Mouse (Mus musculus): ENCODE measurements around the gene Nit2.

The Nit2 gene

DNA sequence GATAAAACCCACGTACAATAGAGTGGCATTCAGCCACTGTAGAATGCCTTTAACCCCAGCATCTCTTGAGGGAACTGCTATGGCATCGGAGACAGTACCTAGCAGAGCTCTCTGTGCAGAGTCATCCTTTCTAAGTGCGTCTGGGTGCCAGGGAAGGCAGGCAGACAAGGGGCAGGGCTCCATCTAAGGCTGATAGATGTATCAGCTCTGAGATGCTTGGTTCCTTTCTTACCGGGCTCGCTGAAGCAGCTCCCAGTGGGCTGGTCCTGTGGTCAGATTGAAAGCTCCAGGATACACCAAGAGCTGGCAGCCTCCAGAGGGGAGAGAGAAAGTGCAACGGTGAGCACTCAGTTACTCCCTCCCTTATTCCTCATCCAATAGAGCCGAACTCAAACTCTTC is 7.3 kb downstream of the Nit2 start:
- no peak for DNase-seq

DNA sequence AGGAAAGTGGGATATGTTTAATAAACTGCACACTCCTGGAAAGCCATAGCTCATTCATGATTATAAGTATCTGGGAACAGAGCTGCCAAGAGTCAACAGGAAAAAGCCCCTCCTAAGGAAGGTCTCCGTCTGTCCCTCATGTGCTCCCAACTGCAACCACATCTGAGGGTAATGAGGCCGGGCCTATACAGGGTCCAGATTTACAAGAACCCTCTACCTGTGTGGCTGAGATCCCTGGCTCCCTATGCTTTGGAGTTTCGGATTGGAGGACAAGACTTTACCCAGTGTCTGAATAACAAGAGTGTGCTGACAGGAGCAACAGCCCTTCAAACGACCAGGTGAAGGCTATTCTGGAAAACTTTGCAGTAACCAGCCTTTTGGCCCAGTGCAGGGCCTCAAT is 9.4 kb downstream of the Nit2 start:
- no peak for DNase-seq

DNA sequence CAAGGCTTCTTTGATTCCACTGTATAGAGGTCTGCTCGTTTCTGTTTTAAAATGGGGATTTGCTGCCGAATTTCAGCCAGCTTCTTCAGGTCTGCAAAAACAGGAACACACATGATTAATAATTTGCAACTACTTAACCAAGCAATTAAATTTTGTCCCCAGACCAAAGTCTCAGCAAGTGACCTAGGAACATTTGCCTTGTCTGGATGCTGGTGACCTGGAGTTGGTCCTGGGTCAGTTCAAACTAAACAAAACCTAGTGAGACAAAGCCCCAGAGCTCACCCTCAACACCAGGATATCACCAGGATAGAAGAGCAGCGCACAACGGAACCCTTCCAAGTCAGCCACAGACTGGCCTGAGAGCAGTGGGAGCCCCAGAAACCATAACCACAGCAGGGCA is 10.1 kb downstream of the Nit2 start:
- DNase-seq: no peak

DNA sequence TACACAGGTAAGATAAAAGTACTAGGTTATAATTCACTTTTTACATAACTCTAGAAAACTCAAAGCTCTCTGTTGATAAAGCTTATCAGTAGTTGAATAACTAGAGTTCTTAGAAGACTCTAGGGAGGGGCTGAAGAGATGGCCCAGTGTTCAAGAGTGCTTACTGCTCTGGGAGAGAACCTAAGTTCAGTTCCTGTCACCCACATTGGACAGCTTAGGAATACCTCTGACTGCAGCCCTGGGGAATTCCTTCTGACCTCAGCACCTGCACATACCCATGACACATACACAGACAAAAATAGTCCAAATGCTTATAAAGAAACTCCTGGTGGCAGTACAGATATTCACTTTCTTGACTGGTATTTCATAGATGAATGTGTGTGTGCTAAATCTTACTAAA is 11.2 kb downstream of the Nit2 start:
- DNase-seq: no peak

DNA sequence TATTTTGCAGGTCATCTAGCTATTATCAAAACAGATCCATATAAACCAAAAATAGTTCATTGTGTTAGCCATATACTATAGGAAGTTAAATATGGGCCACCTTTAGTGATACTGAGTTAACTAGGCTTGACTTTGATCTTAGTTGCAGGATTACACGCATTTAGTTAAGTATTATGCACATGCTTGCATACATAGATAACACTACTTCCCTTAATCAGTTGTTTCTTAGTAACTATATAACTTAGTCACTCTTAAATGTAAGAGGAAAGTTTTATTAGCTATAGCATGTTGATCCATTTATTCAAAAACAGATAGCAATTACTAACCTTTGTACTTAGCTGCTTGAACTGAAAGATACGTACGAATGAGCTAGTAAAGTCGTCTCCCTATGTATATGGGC is 15.7 kb downstream of the Nit2 start:
- DNase-seq: no peak

DNA sequence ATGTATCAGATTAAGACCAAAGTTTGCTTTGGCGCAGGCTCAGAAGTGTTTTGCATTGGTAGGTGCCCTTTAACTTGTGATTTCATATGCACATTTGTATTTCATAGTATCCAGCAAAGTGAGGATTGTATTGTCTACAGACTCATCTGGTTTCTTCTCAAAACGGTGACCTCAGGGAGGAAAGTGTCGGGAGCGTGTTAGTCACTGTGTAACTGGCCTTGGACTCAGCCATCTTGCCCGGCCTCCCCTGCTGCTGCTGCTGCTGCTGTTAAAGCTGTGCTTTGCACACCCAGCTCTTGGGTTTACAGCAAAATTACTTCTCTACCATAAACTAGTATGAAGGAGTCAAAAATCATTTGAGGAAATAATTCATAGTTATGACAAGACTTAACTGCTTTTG is 22.4 kb downstream of the Nit2 start:
- no peak for DNase-seq

DNA sequence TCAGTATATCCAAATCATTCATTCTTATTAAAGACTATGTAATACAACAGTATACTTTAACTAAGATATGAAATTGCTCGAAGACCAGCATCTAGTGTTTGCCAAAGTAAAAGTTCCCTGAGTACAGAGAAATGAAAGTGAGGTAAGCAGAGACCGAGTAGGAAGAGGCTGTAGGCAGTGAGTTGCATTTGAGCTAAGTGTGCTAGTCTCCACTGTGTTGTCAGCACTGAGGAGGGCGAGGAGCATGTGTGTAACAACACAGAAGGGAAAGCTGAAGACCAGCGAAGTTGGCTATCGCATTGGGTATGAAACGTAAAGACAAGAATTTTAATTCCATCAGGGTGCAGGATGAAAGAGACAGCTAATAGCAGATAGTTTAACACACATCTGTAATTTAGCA is 33.5 kb downstream of the Nit2 start:
- no peak for DNase-seq

DNA sequence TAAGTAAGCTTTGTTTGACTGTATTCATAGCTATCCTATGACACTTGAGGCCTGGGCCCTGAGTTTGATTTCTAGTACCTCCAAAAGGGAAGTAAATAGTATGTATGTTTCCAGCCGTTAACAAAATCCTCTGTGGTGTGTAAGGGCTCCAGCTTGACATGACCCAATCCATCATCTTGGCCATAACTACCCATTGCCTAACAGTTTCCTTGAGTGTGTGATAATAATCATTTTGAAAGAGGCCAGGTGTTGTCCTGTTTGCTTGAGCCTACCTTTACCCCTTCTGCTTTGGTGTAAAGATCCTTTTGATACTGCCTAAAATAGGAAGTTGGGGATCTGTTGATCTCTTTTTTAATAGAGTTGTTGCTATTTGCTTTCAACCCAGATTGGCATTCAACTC is 34.8 kb downstream of the Nit2 start:
- DNase-seq: no peak

DNA sequence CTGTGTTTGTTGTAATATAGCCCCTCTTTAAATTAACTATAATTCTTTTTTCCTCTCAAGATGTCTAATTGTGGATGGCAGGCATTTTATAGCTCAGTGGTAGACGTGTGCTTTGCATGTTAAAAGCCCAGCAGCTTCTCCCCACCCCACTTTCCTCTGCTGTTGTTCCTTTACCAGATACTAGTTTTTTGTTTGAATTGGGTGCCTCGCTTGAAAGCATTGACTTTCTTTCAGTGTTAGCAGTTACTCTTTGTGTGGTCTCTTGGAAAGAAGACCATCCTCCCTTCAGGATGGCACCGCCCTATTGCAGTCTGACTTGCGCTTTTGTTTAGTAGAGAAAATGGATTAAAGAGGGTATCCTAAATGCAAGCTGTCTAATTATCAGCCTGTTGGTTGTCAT is 35.6 kb downstream of the Nit2 start:
- no peak for DNase-seq

DNA sequence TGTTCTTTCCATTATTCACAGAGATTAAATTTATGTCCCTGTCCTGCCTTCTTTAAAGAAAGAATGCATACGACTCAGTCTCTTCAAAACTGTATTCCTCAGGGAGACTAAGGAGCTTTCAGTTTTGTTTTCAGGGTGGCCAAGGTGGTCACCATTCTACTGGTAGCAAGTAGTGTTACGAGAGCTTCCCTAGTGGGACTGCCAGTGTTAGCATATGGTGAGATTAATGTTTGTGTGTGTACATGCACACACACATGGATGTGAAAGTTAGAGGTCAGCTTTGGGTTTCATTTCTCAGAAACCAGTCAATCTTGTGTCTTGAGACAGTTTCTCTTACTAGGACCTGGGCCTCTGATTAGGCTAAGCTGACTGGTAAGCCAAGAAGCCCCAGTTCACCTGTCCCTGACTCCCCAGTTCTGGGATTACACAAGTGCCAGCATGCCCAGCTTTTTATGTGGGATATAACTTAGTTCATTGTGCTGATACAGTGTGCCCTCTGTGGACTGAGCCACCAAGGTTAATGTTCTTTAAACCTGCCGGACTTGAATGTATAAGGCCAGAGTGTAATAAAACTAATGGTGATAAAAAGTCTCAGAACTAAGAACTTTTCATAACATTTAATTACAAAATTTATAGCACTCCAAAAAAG is 36.3 kb downstream of the Nit2 start:
- DNase-seq: no peak

DNA sequence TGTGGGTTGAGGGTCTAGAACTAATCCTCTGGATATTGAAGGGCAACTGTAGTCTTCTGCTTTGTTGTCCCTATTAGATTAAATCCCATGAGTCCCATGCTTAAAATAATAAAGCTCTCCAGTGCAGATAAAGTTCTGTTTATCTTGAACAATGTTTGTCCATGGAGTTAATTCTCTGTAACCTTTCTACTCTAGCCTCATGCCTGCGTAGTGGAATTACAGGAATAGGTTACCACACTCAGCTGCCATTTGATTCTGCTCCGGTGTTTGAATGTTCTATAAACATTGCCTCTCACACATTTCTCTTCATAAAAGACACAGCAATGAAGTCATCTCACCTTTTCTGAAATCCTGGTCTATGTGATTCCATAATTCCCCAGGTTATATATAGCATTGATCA is 39.3 kb downstream of the Nit2 start:
- no peak for DNase-seq

DNA sequence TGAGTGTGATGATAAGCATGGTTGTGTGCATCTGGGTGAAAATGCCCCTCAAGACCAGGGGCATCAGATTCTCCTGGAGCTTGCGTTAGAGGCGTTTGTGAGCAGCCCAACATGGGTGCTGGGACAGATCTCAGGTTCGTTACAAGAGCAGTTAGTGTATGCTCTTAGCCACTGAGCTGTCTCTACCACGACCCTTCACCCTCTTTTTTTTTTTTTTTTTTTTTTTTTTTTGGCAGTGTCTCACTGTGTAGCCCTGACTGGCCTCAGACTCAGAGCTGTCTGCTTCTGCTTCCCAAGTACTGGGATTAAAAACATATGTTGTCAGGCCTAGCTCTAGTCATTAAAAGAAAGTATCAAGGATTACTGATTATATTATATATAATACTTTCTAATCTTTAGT is 40.9 kb downstream of the Nit2 start:
- no peak for DNase-seq

DNA sequence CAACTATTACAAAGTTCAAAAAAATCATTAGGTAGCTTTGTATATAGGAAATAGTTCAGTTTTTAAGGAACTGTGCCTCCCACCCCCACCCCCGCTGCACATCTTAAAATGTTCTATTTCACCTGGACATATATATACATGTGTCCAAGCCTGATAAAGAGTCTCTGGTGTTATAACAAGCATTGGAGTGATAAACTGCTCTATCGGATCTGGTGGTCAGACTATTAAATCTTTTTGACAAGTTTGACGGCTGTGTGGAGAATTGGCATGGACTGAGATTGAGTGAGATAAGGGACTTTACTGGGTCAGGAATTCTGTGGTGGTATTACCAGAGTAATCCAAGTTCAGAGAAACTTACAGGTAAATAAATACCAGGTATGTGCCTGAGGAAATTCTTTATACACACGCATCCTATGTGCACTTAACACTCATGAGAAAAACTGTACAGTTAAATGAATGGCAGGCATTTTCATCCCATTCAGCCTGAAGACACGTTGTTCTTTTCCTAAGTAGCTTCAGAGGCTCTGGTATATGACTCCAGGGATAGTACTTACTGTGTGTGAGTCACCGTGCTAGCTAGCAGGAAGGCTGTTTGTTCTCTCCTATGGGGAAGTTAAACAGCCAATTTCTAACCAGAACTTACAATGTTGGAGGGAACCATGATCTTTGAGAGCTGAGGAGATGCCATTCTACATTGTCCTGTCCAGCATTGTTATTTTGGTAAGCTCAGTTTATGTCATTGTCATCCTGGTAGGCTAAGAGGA is 44.3 kb downstream of the Nit2 start:
- DNase-seq: no peak

DNA sequence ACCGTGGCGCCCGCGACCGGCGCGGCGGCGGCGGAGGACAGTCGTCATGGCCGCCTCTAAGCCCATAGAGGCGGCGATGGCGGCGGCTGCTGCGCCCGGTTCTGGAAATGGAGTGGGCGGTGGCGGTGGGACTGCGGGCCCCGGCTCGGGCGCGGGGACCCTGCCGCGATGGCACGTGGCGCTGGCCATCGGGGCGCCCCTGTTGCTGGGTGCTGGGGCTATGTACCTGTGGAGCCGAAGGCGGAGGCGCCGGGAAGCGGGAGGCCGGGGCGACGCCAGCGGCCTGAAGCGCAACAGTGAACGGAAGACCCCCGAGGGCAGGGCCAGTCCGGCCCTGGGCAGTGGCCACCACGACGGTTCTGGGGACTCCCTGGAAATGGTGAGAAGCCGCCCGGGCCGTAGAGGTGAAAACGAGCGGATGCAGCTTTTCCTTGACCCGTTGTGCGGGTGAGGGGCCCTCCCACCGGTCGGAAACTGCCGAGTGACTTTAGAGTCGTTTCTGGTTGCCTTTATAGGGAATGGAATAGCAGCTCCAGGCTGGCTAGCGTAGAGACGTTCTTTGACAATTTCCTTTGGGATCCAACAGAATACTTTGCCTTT is 45.2 kb downstream of the Nit2 start:
- no peak for DNase-seq

DNA sequence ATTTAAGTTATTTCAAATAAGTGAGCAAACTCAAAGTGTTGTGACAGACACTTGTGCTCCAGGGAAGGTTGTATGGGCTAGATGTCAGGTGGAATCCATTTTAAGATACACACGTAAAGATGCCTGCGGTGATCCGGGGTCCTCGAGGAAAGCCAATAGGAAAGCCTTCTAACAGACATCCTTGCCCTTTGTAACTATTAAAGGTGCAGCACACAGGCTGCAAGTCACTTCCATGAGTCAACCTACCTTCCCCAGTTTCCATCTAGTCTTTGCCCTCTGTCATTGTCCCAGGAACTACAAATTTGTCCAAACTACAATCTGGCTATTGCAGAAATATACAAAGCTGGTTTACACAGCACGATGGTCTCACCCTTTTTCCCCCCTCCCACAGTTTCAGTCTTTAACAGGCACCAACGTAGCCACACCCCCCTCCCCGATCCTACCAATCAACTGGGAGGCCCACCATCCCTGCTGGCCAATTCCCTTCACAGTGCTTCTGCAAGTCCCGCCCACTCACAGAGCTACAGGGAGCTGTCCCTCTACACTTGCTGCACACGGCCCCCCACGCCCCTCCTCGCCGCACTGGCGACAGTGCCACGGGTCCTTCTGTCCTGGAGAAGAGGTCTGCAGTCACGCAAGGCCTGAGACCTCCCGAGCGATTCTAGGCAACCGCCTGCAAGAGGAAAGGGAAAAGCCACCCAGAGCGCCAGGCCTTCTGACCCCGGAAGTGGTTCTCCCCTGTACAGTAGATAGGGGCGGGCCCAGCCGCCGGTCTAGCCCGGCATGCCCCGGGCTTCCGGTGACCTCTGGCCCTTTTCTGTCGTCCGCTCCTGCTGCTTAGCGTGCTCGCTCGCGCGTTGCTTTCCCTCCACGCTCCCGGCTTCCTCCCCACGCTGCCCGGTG is 46.0 kb downstream of the Nit2 start, which contains the start of gene Tomm70a:
Tomm70a (plus strand) TSS at position 791 of the 903 bp plus-strand sequence.
- peak; percentile 97 for DNase-seq

DNA sequence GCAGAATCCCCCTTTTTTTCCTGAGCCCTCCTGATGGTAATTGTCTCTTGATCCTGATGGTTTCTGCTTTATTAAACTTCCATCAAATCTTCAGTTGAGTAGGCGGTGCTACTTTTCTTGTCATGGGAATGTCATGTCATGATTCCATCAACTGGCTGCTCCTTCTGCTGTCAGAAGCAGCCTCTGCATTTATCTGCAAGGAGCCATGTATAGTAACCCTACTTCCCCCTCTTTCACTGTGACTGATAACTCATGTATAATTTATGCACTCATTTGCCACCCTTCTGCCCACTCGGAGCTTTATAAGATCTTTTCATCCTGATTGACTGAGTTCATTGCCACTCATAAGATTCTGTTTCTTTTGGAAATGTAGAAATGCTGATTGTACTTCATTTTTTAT is 49.6 kb downstream of the Nit2 start:
- DNase-seq: no peak

DNA sequence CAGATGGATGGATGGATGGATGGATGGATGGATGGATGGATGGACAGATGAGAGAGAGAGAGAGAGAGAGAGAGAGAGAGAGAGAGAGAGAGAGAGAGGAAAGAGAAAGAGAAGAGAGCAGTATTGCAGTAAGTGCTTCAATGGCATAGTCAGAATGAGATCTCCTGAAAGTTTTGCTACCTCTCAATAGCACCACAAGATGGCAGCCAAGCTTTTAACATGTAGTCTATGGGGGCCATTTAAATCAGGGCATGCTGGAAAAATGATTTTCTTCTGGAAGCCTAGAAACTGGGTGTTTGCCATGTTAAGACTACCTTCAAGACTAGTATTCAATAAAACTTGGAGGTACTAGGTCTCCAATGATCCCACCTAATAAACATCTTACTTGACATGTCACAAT is 51.1 kb downstream of the Nit2 start:
- no peak for DNase-seq
